Mouse (Mus musculus) cortical plate, adult 2 months (tissue): ENCODE measurements around the gene Krtap4-6.

Experiments
- CTCF ChIP-seq: fragments of 200-500 bp; IDR thresholded peaks from 2 replicates; pipeline ENCODE4 v1.5.1; 2011; ENCODE audit warnings: mild to moderate bottlenecking, control low read depth, low read length; ENCODE audit not compliant: insufficient read depth; ENCODE audit errors: extremely low read depth
- POLR2A ChIP-seq: fragments of 200-500 bp; IDR thresholded peaks from 2 replicates; pipeline ENCODE4 v1.6.1; 2011; ENCODE audit warnings: mild to moderate bottlenecking, low read length, control low read depth; ENCODE audit not compliant: insufficient read depth; ENCODE audit errors: extremely low read depth

DNA sequence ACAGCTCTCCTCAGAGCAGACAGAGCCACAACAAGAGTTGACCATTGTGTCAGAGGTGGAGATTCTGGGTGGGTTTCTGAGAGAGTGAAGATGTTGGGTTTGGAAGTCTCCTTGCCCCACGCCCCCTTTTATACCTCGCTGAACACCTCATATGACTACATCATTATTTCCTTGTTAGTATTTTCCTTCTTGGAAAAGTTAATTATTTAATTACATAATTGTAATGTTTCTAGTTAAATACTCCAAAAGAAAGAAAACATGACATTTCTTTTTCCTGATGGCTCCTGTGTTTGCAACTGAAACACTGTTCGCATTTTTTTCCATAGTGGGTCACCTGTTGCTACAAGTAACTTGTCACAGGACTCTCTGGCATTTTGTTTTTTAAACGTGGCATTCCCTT is 37.6 kb downstream of the Krtap4-6 start, which contains the start of gene Krtap4-1:
- TF ChIP-seq CTCF (no peak), POLR2A (no peak)
